Mouse (Mus musculus): ENCODE data around the gene Slirp.
"Not testable (repeated sequence)": the region's sequence is repeated elsewhere in the genome, so short reads cannot be mapped to it uniquely, and the experiment has no call there.

Gene Slirp

DNA sequence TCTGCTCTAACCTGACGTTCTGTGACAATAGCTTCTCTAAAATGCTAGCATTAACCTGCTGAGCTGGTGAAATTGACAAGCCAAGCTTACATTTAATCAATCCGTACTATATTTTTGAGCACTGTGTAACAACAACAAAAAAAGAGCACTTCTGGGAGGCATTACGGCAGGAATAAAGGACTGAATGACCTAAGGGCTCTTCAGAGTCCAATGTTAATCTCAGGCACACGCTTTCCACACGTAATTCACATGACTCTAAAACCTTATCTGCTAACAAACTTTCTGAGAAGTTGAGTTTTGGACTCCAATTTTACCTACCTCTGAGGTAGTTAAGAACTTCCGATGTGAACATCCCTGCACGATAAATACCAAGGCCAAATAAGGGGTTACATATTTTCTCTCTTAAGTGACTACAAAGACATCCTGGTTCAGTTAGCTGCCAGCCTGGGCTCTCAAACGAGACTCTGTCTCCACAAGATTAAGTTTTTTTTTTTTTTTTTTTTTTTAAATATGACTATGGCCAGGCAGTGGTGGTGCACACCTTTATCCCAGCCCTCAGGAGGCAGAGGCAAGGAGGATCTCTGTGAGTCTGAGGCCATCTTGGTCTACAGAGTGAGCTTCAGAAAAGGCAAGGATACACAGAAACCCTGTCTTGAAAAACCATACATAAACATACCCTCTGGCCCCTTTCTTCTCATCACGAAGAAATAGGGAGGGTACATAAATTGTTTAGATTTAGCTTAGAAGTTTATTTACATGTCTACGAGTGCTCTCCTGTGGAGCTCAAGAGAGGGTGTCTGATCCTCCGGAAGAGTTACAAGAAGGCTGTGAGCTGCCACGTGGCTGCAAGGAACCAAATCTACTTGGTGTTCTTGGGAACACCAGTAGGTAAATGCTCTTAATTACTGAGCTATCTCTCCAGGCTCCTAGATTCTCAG is 1.2 kb upstream of the Slirp start:
- no peak for DNase-seq

DNA sequence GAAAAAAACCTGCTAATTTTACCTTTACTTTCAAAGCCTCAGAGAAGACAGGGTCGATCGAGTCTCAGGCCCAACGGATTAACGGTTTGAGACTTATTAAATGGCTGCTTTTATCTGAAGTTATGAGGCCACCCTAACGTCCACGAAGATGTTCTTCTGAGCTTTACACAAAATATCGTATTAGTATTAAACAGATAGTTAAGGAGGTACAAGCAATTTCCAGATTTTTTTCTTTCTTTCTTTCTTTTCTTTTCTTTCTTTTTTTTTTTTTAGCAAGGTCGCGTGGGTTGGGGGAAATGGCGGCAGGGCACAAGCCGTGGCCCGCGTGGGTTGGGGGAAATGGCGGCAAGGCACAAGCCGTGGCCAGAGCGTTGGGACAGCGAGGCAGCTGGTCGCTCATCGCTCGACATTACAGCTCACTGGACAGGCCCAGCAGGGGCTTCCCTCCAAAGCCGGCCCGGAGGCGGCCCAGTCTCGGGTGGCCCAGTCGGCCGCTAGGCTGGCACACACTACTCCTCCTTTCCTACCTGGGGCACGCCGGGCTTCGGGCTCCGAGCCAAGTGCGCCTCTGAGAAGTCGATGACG is 489 bp upstream of the Slirp start:
- DNase-seq, result no peak

DNA sequence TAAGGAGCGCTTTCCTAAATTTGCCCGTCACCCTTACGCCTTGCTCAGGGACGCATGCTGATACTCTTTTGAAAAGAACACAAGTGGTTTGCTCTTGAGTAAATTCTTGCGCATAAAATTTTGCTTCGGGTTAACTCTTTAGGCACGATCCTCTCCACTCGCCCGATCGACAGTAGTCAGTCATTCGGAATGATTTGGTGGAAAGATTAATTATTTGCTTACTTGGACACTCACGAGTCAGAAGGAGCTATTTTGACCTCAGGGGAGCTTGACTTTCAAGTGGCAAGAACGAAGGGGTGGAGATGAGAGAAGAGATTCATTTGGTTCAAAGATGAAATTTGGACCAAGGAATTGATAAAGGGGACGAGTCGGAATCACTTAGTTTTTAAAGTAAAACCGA is 515 bp downstream of the Slirp start:
- DNase-seq, result no peak

GRCm38 (mm10) chr12:87449456-87449855 is 5.8 kb downstream of the Slirp start:
- DNase-seq, result no peak

DNA sequence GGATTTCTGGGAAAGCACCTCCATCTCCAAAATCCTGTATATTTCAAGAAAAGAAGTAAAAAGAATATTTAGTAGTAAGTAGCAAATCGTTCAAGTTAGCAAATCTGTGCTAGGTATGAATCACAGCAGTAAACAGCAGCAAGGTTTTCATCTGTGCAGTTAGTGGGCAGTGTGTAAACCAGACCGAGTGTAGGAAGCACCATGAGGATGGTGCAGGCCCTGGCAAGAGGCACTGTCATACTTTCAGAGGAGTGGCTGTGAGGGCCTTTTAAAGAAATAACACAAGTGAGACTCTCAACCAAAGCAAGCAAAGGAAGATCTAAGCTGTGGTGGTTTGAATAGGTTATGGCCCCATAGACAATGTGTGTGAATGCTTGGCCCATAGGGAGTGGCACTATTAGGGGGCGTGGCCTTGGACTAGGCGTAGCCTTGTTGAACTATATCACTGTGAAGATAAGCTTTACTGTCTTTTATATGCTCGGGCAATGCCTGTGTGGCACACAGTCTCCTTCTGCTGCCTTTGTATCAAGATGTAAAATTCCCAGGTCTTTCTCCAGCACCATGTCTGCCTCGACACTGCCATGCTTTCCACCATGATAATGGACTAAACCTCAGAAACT is 21.1 kb downstream of the Slirp start:
- DNase-seq, result no peak

GRCm38 (mm10) chr12:87470263-87471136 is 26.8 kb downstream of the Slirp start:
- DNase-seq, result no peak

DNA sequence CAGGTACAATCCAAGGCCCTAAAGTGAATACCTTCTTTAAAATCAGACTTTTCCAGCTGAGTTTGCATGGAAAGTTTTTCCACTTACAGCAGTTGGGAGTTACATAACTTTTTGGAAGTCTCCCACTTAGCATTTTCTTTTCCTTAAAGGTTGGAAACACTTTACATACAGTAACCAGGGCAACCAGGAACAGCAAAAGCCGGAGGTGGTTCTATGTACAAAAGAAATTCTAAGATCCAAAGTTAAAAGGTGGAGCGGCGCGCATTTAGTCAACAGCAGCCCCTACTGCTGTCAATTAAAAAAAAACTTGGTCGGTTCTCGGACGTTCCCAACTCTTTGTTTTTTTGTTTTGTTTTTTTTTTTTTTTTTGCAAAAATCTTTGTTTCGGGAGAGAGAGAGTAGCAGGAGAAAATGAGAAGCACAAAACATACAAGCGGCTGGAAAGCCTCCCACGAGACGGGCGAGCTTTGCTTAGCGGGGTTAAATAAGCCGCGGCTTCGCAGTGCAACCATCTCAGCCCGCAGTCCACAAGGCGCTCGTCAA is 27.8 kb downstream of the Slirp start:
- peak; percentile 52 for DNase-seq

DNA sequence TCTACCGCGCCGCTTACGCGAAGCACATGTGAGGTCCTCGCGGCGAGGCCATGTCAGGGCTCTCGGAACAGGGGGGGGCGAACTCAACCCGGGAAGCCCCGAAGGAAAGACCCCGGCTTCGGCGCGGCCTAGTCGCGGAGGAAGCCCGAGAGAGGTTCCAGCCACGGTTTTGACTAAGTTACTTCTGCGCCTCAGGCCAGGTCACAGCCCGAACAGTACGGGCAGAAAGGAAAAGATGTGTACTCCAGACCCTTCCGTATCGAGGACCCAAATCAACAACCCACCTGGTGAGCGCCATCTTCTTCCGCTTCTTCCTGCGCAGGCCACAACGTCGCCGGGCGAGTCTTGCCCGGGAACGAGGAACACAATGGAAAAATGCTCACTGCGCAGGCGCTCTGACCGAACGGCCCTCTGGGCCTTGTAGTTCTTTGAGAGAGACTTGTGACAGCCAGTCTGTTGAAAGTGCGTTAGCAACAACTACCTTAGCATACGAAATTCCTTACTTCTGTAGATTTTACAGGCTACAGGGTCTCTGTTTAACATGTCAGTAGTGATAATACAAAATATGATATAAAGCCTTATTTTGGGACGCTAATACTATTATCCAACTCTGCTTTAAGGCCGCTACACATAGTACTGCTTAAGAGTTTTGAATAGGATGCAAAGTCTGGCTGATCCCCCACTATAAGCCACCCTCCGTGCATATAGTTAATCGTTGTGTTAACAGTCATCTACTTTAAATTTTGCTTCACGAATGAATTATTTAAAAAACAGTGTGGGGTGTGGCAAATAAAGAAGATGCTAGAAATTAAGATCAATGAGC is 28.5 kb downstream of the Slirp start, which contains the start of gene Snw1:
TSS of gene Snw1 (minus strand) at position 311 of the 823 bp plus-strand sequence.
- DNase-seq, result peak; percentile 97

DNA sequence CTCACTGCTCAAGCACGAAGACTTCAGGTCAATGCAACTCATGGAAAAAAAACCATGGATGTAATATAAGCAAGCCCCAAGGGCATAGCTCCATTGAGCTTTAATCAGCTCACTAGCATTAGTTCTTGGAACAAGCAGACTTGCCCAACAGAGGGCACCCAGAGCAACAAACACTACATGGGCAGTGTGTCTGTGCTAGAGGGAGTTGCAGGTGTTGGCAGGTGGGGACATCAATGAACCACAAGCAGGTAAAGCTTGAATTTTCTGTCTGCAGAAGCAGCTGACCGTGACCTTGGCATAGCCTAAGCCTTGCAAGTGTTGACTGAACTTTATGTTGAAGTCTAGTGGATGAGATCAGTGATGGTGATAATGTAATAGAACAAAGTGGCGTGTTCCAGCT is 31.1 kb downstream of the Slirp start:
- no peak for DNase-seq

DNA sequence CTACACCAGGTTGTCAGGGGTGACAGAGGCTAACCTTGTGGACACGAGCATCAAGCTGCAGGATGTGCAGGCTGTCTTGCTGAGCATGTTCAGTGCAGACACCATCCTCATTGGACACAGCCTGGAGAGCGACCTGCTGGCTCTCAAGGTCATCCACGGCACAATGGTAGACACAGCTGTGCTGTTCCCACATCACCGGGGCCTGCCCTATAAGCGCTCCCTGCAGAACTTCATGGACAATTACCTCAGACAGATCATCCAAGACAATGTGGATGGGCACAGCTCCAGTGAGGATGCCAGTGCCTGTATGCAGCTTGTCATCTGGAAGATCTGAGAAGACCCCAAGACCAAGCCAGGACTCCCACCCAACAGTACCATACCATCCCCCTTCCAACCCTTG is 38.8 kb downstream of the Slirp start:
- not testable (repeated sequence) for DNase-seq

GRCm38 (mm10) chr12:87488683-87489082 is 45.0 kb downstream of the Slirp start:
- DNase-seq, result not testable (repeated sequence)

GRCm38 (mm10) chr12:87494421-87494820 is 50.7 kb downstream of the Slirp start, which contains the start of gene Gm5788:
Gm5788 (plus strand) TSS chr12:87494721.
- DNase-seq, result not testable (repeated sequence)

Data from right cerebral cortex, adult 18-20 months (tissue).